Mouse (Mus musculus): ENCODE measurements around the gene Pigq.

DNA sequence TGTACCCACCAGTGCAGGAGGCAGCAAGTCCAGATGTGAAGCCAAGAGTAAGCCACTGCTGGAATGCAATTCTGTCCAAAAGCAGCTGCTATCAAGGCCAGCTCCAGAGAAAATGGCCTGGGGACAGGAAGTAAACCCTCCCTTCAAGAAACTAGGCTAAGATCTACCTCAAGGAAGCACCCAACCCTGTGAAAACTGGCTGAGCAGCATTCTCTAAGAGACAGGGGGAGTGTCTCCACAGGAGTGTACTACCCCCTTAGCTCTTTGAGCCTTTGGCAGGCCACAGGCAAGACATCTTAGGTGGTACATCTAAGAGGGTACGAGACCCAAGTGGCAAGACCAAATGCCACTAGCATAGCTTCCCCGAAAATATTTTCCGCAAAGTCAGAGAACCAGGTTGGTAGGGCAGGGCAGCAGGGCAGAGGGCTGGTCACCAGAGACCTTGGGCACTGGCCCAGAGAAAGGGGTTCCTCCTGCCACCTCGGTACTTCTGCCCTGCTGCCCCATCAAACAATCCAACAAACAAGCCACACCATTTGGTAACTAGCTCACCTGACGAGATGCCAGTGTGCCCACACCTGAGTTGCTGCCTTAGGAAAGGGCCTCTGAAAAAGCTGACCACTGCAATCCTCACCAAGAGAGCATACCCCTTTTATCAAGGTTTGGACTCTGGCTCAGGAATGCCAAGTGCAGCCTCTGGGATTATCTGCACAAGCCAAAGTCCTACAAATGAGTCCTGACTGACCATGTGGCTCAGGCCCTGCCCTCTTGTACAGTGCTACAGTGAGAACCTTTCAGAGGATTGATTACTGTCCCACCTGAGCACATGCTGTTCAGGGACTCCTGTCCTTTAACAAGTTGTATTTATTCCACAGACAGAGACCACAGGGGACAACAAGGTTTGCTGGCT is 35.3 kb upstream of the Pigq start:
- no peak for TF ChIP-seq CTCF (IDR thresholded peaks at IDR 0.05; ENCODE audit: low read depth, low read length)
- TF ChIP-seq GATA1 (IDR thresholded peaks at IDR 0.05; ENCODE audit: borderline replicate concordance, low read length) = no peak
